Mouse (Mus musculus): ENCODE measurements around the gene Btnl2.

- TF ChIP-seq GATA1 (IDR thresholded peaks at IDR 0.05; ENCODE audit: borderline replicate concordance, low read length) = no peak
- TF ChIP-seq FLI1 (IDR thresholded peaks at IDR 0.05; ENCODE audit: low read length) = no peak
Observed at GRCm38 (mm10) chr17:34305380-34306030, 49.1 kb upstream of the Btnl2 start, which contains the start of gene H2-Eb1.

All from megakaryocyte, embryonic 14.5 days (primary cell).